Mouse (Mus musculus): ENCODE data around the gene Ces1b.
A peak's percentile ranks its signal among the peaks of the same experiment; 100 is the strongest.

The Ces1b gene

GRCm38 (mm10) chr8:93010286-93010685, 69.5 kb downstream of the Ces1b start:
- peak; percentile 51 for DNase-seq (ENCODE audit: low spot score)
